20 mouse cellular contexts compared by ENCODE assay signal in genomic region chr3:119635641-119636040, GRCm38 (mm10).
"Had no signal": no experiment of that assay in that cellular context is flagged by ENCODE, and none has a peak within 500 bp of the region (broad histone marks: within the 10 kb centered on the region; RNA-seq: fewer than 3 reads in every experiment).

No protein-coding gene starts in this region.

- DNase-seq: kidney, postnatal 25 days; layer of hippocampus, adult 9-11 months; liver; lung, adult 2 months; lung, postnatal 14 days; lung, postnatal 4 days; retina, postnatal 1 day; right cerebral cortex, postnatal 25 days; spleen, adult 18-20 months; thymus, adult 18-20 months; thymus, postnatal 36 days had no signal

- H3K27me3 ChIP-seq: limb, embryonic 13.5 days; liver, embryonic 12.5 days; liver, embryonic 15.5 days; neural tube, embryonic 13.5 days had no signal

- H3K9ac ChIP-seq: limb, embryonic 13.5 days; liver, embryonic 12.5 days; liver, embryonic 15.5 days; neural tube, embryonic 13.5 days had no signal

- H3K27ac ChIP-seq: kidney, postnatal 0 days; layer of hippocampus, adult 2 months; limb, embryonic 10.5 days; limb, embryonic 13.5 days; liver, embryonic 12.5 days; liver, embryonic 15.5 days; neural tube, embryonic 13.5 days had no signal

- H3K4me1 ChIP-seq: limb, embryonic 10.5 days; limb, embryonic 13.5 days; liver, embryonic 12.5 days; liver, embryonic 15.5 days; neural tube, embryonic 13.5 days had no signal

- H3K4me3 ChIP-seq: layer of hippocampus, adult 2 months; limb, embryonic 10.5 days; limb, embryonic 13.5 days; liver, embryonic 12.5 days; liver, embryonic 15.5 days; myocyte; neural tube, embryonic 13.5 days had no signal

- H3K9me3 ChIP-seq: limb, embryonic 10.5 days; limb, embryonic 13.5 days; liver, embryonic 12.5 days; liver, embryonic 15.5 days; neural tube, embryonic 13.5 days had no signal

- H3K36me3 ChIP-seq: limb, embryonic 10.5 days; limb, embryonic 13.5 days; liver, embryonic 12.5 days; liver, embryonic 15.5 days; neural tube, embryonic 13.5 days had no signal

- ATAC-seq: liver, embryonic 12.5 days; midbrain, embryonic 16.5 days had no signal

- H3K4me2 ChIP-seq: limb, embryonic 13.5 days; liver, embryonic 12.5 days; liver, embryonic 15.5 days; neural tube, embryonic 13.5 days had no signal
